Mouse (Mus musculus) mouse trophoblast stem cell (cell line): ENCODE measurements around the gene Gtf3c3.

ENCODE experiments used
- in situ Hi-C, 2 experiments: fragments of 300-500 bp; cut with MseI, MboI; formaldehyde crosslinking; loops; 2 replicates in 1 of 2; 3 replicates in 1 of 2; pipeline ENCODE4 v1.15.1; 2025

The Gtf3c3 gene

DNA sequence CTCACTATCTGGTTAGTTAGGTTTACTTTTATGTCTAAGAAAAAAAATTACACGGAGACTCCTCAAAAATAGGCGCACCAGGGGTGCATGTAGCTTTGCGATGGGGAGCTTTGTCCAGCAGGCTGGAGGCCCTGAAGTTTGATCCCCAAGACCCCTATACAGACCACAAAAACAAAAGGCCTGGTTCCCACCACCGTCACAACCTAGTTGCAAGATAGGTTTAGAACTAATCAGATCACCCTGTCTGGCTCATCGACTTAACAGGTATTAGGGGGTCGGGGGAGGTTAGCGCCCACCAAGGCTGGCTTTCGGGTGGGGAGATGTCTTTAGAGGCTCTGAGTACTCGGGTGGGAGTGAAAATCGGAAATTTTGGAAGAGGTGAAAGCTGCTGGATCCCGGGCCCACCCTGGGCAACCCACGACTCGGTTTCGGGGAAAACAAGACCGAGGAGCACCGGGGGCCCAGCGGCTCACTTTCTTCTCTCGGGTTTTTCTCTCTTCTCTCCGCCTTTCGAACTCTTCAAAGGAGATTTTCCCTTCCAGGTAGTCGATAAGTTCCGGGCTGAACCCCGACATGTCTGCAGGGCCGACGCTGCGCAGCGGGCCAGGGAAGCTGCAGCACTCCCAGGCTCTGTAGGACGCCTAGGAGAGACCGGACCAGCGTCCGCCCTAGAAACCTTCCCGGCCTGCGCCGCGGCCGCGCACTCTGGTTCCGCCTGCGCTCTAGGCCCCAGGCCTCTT, at the start of gene Gtf3c3:
TSS of gene Gtf3c3 (minus strand) at position 632 of the 740 bp plus-strand sequence.
- in situ Hi-C loops, result no loop called here

GRCm38 (mm10) chr1:54484744-54485420, 46.1 kb upstream of the Gtf3c3 start:
- in situ Hi-C loops, result no loop called here

DNA sequence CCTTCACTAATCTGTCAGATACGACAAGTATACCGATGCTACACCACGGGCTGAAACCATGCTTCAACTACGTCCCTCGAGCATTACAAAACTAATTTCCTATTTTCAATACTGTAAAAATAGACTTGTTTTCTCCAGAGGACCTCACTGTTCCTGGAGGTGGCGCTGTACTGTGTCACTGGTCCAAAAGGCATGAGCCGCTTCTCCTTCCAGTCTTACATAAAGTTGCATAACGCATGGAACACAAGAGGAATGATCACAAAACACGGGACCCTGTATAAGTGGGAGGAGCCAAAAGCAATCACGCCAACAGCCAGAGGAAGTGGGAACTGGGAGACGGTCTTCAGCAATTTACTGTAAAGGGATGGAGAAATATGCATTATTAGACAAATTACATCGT, 41.7 kb upstream of the Gtf3c3 start:
- in situ Hi-C loops, result no loop called here

DNA sequence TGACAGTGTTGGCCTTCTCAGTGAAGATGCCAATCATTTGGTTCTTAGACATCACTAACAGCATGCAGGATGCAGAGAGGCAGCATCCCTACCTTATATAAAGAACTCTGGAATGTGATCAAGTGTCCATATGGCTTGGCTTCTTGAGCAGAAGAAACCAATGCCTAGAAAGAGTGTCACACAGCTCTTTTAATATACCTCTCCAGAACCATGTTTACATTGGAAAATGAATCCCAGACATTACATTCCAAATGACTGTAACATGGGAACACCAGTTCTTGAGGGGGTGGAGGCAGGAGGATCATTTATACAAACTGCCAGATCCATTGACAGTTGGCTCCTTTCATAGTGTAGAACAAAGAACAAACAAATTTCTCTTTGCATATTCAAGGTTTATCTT, 29.9 kb upstream of the Gtf3c3 start:
- in situ Hi-C loops, result no loop called here

DNA sequence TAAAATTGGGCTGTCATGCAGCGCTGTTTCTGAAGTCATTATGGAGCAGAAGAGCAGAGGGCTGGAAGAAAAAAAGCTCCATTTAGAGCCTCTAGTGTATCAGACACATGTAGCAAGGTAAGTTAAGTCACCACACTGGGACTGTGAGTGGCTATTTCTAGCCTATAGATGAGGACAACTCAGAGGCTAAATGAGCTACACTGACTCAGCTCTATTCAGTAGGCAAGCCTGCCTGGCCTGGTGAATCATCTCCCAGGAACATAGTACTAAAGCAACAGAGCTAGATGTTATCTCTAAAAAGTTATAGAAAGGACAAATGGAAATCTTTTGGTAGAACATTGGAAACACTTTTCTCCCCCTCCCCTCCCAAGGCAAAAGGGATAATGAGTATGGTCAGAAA, 28.6 kb upstream of the Gtf3c3 start:
- in situ Hi-C loops, result no loop called here

DNA sequence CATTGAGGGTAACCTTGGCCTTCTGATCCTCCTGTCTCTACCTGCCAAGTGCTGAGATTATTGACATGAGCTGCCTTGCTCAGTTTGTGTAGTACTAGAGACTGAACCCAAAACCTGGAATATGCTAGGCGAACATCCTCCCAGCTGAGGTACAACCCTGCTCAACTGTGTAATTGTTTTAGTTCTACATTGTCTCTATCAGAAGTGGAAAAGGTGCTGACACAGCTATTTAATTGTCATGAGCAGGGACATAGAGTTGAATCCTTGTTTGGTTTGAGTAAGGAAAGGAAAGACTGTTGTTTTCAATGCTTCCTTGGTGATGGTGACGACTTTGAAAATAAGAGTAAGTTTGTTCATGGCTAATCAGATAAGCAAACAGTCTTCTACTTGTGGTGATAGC, 13.3 kb upstream of the Gtf3c3 start:
- in situ Hi-C loops, result no loop called here

DNA sequence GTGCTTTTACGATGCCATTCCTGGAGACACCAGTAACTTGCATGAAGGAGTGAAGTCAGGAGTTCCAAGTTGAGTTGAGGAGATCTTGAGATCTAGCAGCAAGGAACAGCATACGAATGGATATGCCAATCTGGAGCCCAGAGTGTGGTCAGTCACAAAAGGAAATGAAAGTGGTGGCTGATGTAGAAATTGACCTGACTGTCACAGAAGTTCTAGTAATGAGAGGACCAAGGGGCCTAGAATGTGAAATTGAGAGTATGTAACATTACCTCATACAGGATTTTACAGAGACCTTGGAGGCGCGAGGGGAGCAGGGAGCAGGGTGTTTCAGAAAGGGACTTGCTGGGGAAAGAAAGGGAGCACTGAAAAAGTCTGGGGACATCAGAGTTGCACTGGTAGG, 10.1 kb upstream of the Gtf3c3 start:
- in situ Hi-C loops, result no loop called here

GRCm38 (mm10) chr1:54443641-54444040, 4.9 kb upstream of the Gtf3c3 start:
- in situ Hi-C loops, result no loop called here

GRCm38 (mm10) chr1:54439080-54439476, 307 bp upstream of the Gtf3c3 start:
- in situ Hi-C loops, result no loop called here

DNA sequence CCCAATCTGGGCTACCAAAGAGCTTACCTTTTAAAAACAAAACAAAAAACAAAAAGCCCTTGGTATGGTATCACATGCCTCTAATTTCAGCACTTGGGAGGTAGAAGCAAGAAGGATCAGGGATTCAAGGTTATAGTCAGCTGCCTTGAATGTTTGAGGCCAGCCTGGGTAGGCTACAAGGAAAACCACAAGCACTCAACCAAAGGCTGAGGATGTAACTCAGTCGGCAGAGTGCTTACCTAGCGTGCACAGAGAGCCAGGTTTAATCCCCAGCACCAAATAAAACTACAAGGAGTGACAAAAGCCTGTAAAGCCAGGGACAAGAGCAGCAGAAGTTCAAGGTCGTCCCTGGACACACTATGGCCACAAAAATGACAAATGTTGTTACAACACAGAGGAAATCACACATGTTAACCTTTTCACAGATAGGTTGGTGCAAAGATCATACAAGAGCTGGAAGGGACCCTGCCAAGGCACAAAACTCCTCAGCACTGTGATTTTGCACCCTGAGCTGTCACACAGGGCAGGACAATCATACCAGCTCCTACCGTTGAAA, 16.5 kb downstream of the Gtf3c3 start:
- in situ Hi-C loops, result no loop called here

- in situ Hi-C loops, result no loop called here
Observed at GRCm38 (mm10) chr1:54421670-54422069, 17.1 kb downstream of the Gtf3c3 start.

DNA sequence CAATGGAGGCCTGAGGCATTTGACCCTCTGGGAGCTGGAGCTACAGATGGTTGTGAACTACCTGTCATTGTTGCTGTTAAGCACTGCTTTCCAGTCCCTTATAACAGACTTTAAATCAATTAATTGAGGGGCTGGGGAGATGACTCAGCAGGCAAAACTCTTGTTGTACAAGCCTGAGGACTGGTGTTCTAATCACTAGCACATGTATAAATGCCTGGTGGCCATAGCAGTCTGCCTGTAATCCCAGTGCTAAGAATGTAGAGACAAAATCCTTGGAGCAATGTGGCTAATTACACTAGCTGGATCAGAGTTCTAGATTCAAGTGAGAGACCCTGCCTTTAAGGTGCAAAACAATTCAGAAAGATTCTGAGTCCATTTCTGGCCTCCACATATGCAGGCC, 36.0 kb downstream of the Gtf3c3 start:
- in situ Hi-C loops, result no loop called here

- in situ Hi-C loops, result no loop called here
Observed at GRCm38 (mm10) chr1:54384221-54384620, 54.5 kb downstream of the Gtf3c3 start.

GRCm38 (mm10) chr1:54380978-54381914, 57.5 kb downstream of the Gtf3c3 start:
- in situ Hi-C loops, result no loop called here

- in situ Hi-C loops, result no loop called here
Observed at GRCm38 (mm10) chr1:54377506-54378051, 61.2 kb downstream of the Gtf3c3 start.

GRCm38 (mm10) chr1:54356566-54356965, 82.2 kb downstream of the Gtf3c3 start:
- in situ Hi-C loops, result no loop called here

GRCm38 (mm10) chr1:54355485-54355884, 83.3 kb downstream of the Gtf3c3 start:
- in situ Hi-C loops, result no loop called here

GRCm38 (mm10) chr1:54354786-54355185, 84.0 kb downstream of the Gtf3c3 start:
- in situ Hi-C loops, result no loop called here
